Mouse (Mus musculus) kidney, adult 9 months (tissue): ENCODE data around the gene Catsperd.
"Not testable (repeated sequence)": the region's sequence is repeated elsewhere in the genome, so short reads cannot be mapped to it uniquely, and the experiment has no call there.

Source experiments
- DNase-seq: peaks from one replicate; pipeline ENCODE4 v3.0.0; 2022

Catsperd gene

DNA sequence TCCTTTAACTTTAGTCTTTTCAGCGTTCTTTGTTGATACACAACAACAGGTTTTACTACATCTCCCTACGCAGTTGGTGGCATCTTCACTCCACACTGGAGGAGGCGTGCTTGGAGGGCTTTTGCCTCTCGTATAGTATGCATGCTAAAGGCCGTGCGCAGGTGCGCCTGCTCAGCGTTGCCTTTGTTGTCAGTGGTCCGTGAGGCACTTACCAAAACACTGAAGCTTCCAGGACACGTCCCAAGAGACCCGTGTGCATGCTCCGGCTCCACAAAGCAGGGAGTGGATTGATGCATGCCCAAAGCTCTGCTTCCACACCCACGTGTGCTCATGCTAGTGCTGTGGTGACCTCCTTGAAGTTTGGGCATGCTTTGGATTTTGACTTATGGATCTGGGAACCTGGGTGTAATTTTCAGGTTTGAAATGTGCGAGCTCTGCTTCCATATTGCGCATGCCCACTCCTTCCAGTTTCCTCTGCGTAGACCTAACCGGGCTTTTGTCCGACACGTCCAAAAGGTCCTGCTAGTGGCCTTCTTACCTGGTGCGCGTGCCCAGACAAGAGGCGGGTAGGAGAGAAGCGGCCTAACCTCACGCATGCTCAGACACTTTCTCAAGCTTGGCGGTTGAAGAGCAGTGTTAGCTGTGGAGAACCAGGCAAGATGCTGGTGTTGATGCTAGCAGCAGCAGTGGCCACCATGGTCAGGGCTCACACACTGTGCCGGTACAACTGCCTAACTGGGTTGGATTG, at the start of gene Catsperd:
Gene Catsperd, plus strand, starts transcription at position 614 of the 748 bp plus-strand sequence.
- peak; percentile 75 for DNase-seq

DNA sequence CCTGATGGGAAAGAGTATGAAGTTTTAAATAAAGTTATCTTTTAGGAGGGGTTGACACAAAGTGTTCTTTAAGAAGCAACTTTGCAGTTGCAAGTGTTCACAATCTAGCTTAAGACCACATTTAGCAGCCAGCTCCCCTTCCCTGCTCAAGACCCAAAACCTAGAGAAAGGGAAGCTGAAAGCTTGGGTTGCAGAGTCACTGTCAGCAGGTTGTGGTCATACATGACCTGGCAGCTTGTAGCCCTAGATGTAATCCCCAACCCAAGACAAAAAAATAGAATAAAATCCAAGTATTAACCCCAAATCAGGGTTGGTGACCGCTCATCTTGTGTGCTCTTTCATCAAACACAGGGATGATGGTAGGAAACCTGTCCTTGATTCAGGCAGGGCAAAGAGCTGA, 44.9 kb upstream of the Catsperd start:
- DNase-seq = no peak

DNA sequence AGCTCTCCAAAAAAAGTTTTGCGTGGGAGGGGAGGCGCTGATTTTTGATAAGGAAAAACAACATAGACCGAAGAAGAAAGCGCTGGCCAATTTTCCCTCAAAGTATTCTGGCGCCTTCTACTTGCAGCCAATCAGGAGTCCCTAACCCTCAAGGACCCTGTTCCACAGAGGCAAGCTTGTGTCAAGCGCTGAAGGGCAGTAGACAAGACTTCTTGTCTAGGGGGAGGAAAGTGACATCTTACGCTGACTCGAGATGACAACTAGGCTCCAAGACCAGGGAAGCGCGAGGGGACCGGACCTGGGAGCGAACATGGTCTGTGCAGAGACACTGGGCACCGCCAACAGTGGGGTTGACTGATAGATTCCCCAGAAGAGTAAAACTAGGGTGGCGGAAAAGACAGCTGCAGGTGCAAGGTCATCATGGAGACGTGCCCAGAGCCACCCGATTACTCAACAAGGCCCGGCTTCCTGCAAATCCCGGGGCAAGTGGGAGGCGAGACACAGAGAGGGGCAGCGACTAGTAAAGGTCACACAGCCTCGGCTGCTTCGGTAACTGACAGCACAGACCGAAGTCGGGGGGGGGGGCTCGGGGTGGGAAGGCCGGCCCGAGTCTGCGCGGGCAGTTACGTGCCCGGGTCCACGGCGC, 44.2 kb upstream of the Catsperd start:
- DNase-seq = peak; percentile 53

DNA sequence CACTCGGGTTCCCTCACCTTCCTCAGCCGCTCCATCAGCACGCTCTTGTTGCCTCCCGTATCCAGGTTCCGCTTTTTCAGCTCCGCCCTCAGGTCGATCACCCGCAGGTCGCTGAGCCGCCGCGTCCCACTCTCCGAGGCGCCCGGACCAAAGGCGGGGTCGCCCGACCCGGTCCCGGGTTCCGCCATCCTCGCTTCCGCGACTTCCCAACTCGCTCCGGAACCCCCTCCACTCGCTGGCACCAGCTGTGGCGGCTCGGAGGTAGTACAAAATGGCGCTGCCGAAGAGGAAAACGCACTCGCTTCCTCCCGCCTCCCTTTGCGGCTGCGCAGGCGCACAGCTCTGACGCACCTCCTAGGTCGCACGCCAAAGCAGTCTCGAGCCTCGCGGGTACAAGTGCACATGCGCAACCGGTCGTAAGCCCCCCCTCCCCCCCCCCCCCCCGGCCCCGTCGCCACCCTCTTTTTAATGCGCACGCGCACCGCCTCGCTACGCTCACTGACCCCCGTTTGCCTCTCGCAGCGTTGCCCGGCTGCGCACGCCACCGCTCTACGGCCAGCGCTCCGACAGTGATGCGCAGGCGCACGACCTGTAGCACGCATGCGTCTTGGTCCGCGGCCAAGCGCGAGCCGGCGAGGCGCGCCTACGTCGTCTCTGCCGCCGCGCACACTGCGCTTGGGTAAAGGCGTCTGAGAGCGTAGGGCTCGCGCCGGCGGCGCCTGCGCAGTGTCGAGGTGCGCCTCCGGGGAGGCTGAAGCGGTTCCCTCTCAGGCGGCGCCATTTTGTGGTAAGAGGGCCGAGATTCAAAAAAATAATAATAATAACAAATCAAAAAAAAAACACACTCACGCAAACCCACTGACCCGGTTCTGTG, 43.4 kb upstream of the Catsperd start, which contains the start of the genes Safb2 and Safb:
Gene Safb2, minus strand, starts transcription at position 329 of the 874 bp plus-strand sequence.
Gene Safb, plus strand, starts transcription at position 569 of the 874 bp plus-strand sequence.
- peak; percentile 99 for DNase-seq

DNA sequence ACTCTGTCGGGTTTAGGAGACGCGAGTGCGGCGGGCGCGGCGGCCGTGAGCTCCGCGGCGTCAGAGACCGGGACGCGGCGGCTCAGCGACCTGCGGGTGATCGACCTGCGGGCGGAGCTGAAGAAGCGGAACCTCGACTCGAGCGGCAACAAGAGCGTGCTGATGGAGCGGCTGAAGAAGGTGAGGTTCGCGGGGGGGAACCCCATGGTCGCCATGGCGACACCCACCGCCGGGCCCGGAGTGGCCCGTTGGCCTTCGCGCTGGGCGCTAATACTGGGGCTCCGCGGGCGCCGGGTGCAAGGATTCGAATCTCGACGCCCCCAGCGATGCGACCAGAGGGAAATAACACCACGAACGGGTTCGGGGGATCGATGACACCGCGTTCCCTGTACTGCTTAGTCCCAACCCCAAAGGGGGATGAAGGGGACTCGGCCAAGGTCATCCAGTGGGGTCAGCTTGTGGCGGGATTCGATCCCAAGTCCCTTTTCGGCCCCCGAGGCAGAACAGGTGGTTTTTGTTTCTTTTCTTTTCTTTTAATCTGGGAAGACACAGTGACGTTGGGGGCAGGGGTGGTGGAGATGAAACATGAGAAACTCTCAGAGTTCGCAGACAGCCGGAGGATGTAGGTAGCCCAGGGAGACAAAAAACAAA, 42.6 kb upstream of the Catsperd start:
- DNase-seq = peak; percentile 44

DNA sequence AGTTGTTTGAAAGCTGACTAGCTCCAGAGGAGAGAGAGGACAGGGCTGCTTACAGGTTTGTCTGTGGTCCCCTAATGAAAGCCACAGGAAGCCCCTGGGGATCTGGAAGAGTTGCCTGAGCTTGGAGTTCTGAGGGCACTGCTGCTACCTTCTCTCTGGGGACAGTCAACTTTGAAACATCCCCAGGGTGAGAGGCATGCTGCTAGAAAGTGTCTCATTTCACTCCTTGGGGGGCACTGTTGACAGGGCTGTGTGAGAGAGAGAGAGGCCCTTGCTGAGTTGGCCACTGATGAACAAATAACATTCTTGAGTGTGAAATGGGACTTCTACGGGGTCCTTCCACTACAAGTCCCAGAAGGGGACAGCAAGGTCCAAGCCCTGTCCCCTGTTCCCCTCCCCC, 40.2 kb upstream of the Catsperd start:
- DNase-seq = no peak

DNA sequence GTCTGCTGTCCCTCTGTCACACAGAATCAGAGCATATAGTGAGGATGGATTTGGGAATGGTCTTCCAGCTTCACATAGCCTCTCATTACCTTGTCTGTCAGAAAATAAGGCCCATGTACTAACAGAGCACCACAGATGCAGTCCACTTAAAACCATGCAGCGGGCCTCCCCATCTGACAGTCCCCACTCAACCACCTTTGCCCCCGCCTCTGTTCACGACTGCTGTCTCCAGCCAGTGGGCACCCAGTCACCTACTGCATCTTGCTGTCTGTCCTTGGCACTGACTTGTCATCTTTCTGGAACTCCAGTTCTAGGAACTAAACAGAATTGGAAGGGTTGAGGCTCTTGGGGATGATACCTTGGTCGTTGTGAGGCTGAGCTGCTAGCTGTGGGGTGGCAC, 39.0 kb upstream of the Catsperd start:
- DNase-seq = no peak

DNA sequence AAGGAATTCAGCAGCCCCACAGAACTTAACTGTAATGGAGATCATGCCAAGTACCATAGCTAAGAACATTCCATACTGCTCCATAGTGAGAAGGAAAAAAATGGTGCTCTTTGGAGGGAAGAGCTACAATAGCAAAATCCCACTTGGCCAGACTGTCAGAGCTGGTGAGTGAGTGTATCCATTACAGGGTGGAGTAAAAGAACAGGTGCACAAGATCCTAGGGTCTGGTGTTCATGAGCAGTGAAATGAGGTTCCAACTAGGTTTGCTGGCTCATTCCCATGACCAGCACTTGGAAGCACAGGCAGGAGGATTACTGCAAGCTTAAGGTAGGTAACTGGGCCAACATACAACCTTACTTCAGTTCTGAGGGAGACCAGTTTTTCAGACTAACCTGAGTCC, 35.4 kb upstream of the Catsperd start:
- no peak for DNase-seq

DNA sequence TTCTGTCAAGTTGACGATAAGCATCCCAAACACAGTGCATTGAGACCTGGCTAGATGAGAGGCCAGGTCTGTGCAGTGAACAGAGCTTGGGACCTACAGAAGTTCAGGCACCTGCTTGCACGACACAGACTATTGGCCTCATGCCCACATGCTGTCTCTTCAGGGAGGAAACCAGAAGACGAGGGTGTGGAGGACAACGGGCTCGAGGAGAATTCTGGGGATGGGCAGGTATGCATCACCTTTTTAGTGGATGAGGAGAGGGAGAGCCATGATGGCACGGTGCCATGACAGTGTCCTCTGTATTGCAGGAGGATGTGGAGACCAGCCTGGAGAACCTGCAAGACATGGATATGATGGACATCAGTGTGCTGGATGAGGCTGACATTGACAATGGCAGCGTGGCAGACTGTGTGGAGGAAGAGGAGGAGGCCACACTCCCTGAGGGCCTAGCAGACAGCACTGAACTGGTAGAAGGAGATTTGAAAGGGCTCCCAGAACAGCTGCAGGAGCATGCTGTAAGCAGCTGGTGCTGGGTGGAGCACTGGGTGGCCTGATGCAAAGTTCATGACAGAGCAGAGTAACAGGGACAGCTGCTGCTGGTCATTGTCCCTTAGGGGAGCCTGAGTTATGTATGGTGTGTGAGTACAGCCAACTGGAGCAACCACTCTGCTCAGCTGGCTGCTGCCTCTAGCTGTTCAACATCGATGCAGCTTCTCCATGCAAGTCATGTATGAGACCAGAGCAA, 34.2 kb upstream of the Catsperd start:
- DNase-seq = no peak

DNA sequence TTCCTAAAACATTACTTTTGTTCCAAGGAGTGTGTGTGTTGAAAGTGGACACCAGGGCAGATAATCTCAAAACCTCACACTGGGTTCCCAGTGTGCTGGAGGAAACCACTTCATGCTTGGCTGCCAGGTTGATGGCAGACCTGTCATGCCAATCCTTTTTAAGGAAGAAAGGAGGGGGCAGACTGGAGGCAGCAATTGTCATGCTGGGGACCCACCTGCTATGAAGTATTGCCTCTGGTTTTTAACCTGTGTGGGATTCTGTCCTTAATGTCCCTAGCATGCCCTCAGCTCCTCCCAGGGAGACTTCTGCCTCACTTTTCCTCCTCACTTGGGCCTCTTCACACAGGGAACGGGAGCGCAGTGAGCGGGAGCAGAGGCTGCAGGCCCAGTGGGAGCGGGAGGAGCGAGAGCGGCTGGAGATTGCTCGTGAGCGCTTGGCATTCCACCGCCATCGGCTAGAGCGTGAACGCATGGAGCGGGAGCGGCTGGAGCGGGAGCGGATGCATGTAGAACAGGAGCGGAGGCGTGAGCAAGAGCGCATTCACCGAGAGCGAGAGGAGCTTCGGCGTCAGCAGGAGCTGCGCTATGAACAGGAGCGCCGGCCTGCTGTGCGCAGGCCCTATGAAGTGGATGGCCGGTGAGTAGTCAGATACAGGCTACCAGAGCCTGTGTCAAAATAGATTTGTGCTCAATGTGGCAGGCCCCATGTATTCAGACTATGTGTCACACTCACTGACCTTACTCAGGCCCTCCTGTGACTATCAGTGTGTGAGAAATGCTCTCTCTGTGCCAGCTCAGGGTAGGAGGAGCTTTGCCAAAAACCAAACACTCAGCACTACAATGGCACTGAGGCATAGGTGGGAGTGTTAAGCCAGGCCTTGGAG, 24.5 kb upstream of the Catsperd start:
- DNase-seq = no peak

DNA sequence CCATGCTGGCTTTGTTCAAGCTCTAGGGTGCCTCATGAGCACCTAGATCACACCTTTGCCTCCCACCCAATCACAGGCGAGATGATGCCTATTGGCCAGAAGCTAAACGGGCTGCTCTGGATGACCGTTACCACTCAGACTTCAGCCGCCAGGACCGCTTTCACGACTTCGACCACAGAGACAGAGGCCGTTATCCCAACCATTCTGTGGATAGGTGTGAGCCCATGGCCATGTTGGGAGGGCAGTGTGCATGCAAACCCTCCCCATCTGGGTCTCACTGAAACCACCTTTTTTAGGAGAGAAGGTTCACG, 23.9 kb upstream of the Catsperd start:
- no peak for DNase-seq

DNA sequence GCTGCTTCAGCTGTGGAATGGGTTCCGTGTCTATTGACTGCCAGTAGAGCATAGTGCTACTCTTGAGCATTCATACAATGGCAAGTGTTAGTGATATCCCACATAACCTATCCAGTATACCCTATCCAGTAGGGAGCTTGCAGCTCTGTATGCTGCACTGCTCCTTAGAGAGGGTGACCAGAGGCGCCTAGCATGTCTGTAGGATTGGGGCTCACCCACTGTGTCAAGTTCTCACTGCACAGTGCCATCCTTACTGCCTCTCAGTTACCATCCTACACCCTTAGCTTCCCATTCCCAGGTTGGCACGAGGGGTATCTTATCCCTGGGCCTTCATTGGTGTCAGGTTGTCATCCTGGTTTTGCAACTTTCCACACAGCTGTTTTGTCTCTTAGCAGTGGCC, 23.5 kb upstream of the Catsperd start:
- no peak for DNase-seq

DNA sequence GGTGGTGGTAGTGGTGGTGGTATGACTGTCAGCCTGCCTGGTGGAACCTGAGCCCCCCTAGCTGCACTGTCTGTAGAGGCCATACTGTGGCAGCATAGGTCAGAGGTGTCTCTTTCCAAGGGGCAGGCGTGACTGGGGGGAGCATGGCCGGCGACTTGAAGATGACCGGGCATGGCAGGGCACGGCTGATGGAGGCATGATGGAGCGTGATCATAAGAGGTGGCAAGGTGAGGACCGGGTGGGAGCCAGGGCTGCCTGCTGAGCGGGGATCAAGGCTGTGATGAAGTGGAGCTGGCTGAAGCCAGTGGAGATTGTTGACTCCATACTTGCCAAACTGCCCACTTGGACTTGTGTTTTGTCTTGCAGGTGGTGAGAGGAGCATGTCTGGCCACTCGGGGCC, 22.5 kb upstream of the Catsperd start:
- DNase-seq = no peak

DNA sequence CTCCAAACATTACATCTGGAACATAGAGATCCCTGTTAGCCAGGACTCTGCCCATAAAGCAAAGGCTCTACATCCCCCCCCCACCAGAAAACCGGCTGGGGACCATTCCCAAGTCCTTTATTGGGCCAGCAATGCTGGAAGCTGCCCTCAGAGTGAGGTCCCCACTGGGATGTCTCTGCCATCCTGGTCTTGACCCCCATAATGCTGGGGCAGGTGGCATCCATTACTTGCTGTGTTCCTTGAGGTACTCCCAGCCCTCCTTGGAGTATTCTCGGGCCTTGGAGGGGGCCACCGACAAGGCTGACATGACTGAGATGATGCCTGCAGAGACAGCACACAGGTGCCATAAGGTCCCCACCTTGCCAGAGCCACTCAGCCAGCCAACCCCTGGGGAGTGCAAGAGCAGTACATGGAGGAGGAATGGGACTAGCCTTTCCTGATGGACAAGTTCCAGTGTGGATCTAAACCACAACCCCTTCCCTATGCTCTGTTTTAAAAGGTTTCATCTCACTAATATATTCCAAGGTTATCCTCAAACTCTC, 20.4 kb upstream of the Catsperd start:
- DNase-seq = no peak

DNA sequence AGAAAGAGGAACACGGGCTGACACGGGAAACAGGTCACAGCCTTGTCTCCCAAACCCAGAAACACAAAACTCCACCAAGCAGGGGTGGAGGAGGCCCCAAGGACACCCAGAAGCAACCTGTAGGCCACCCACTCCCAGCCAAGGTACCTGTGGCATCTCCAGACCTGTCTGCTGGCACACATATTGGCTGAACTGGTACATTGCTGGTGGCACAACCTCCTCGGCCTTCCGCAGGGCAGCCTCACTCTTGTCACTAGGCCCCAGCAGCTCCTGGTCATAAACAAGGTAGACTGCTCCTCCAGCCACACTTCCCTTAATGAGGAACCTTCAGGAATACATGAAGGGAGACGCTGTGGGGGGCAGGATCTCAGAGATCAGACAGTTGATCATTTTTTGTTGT, 19.2 kb upstream of the Catsperd start:
- DNase-seq = no peak

DNA sequence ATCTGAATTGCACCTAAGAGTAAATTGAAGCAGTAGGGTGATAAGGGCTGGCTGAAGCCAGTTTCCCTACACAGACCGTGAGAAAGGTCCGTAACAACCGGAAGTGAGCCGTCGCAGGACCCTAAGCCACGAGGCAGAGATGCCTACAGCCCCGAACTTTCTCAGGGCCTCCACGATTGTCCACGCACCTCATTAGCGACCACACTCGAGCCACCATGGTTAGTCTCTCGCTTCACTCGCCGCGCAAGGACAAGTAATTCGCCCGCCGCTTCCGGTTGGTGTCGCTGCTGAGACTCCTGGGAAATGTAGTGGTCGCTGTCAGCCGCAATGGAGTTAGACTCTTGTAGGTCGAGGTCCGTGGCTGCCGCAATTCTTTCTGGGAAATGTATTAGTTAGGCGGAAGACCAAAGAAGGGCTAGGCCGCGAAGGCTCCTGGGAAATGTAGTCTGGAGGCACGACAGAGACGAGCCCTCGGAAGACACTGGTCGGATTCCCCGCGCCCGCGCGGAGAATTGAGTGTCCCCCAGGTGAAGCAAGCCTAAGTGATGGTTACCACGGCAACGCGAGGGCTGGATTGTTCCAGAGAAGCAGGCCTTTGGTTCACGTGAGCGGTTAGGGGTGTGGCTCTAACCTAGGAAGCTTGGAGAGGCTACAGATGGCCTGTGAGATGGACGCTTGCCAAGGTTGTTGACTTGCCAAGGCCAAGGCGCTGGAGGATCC, 18.3 kb upstream of the Catsperd start, which contains the start of gene 2410015M20Rik:
Gene 2410015M20Rik, minus strand, starts transcription at position 320 of the 720 bp plus-strand sequence.
- DNase-seq = peak; percentile 99

DNA sequence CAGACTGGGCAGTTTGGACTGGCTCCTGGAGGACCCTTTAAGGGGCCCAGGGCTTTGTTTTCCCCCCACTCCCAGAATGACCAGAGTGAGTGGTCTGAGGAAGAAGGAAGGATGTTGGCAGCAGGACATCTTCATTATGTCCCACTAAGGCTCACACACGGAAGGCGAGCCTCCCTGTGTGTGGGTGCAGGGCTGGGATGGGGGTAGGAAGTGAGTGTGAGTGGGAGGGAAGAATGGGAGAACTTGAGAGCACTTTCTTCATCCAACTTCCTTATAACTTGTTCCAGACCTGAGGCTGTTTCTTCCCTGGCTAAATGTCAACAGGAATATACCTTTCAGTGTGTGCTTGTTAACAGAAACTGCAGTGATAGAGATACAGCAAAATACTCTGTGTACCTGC, 16.6 kb upstream of the Catsperd start:
- DNase-seq = no peak

DNA sequence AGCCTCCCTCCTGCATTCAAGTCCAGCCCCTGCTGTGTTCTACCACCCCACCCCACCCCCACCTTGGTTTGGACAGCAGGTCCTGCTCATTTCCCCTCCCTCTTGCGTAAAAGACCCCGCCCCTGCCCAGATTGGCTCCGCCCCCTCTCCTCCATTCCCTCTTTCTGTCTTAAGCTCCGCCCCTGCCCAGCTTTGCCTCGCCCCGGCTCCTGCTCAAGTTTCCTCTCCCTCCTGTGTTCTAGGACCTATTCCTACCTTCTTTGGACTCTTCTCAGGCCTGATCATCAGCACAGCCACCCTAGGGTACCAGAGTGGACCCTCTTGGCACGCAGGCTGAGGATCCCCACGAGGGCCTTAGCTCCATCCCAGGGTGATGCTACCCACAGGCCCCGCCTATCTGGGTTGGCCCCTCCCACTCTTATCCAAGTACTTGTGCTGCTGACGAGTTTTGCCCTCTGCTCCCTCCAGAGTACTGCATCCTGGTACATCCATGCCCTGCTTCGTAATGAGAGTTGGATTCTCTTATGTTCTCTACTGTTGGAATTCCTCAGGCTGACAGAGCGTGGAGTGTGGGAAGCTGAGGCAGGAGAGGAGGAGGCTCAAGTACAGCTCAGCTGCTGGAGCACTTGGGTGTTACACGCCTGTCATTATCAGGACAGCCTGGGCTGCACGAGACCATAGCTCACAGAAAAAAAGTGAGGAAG, 15.9 kb upstream of the Catsperd start:
- DNase-seq = peak; percentile 53

DNA sequence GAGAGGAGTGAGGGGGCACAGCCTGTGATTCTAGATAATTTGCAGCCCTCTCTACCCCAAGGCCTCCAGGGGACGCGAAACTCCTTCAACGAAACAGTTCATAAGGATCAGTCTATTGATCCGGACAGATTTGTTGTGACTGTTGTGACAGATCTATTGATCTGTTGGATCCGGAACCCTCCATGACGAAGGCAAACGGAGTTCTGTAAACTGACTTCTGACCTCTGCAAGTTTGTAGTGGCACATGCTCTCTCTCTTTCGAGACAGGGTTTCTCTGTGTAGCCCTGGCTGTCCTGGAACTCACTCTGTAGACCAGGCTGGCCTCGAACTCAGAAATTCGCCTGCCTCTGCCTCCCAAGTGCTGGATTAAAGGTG, 15.4 kb upstream of the Catsperd start:
- DNase-seq = not testable (repeated sequence)
